24 mouse cellular contexts compared by ENCODE assay signal in the genomic region with DNA sequence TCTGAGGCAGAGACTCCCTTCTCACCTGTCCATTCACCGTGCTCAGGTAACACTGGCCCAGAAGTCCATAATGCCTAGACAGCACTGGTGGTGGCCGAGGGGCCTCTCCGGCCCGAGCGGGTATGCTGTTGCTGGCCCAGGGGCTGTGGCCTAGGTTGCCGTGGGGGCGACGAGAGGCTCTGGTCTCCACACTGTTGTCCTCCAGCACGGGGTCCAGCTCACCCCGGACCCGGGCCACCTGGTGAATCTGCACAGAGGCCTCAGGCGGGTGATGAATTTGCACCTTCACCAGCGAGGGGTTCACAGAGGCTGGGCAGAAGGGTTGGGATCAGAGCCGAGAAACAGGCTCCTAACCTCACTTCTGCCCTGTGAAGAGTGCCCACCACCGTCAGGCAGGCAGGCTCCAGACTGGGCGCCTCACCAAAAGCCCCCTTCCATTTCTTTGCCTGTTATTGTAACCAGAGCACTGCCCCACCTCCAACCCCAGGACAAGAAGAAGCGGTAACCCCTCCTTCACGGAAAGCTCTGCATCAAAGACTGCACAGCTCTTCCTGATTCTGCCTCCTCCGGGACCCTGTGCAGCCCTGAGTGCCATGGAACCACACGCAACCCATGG. TPM values are rescaled to one million over a fixed set of nuclear protein-coding genes. Genes with fewer than 3 reads are reported as not detected.
DNase-seq lines count a peak whose midpoint lies in the region; ATAC-seq and TF ChIP-seq lines count a peak whose summit lies in the region.
"Had no signal": no experiment of that assay in that cellular context is flagged by ENCODE, and none has a peak within 500 bp of the region (broad histone marks: within the 10 kb centered on the region; RNA-seq: fewer than 3 reads in every experiment).

No protein-coding gene starts in this region.

- H3K27me3 ChIP-seq in heart, embryonic 11.5 days (ENCODE audit: control insufficient read depth, insufficient read depth, low read length), result peaks cover 18% of the 10 kb centered on the region
- H3K27me3 ChIP-seq in E14TG2a.4 (ENCODE audit: insufficient read depth, low read length), result peaks cover 35% of the 10 kb centered on the region
- H3K27me3 ChIP-seq in midbrain, embryonic 15.5 days (replicated peaks), result no peaks in the 10 kb centered on the region
- H3K27me3 ChIP-seq: forebrain, embryonic 13.5 days; hindbrain, embryonic 13.5 days; intestine, embryonic 15.5 days had no signal

- H3K9me3 ChIP-seq in heart, embryonic 11.5 days (replicated peaks; ENCODE audit: control insufficient read depth, low read length), result no peaks in the 10 kb centered on the region
- H3K9me3 ChIP-seq in E14TG2a.4 (ENCODE audit: low read length), result no peaks in the 10 kb centered on the region
- no peaks in the 10 kb centered on the region for H3K9me3 ChIP-seq in midbrain, embryonic 15.5 days
- H3K9me3 ChIP-seq: forebrain, embryonic 10.5 days; forebrain, embryonic 13.5 days; heart, embryonic 12.5 days; heart, embryonic 15.5 days; hindbrain, embryonic 10.5 days; hindbrain, embryonic 13.5 days; intestine, embryonic 15.5 days had no signal

- H3K4me2 ChIP-seq in heart, embryonic 11.5 days, result no peak overlapping the region
- no peak overlapping the region for H3K4me2 ChIP-seq in midbrain, embryonic 15.5 days
- H3K4me2 ChIP-seq: forebrain, embryonic 13.5 days; heart, embryonic 12.5 days; heart, embryonic 15.5 days; hindbrain, embryonic 13.5 days; intestine, embryonic 15.5 days had no signal

- no peak for TF ChIP-seq CTCF in E14TG2a.4 (conservative IDR thresholded peaks at IDR 0.05; ENCODE audit: low read length)

- no peaks in the 10 kb centered on the region for H3K36me3 ChIP-seq in heart, embryonic 11.5 days (ENCODE audit: control insufficient read depth, insufficient read depth, low read length)
- H3K36me3 ChIP-seq in E14TG2a.4 (ENCODE audit: insufficient read depth, low read length), result no peaks in the 10 kb centered on the region
- H3K36me3 ChIP-seq in midbrain, embryonic 15.5 days (replicated peaks), result no peaks in the 10 kb centered on the region
- H3K36me3 ChIP-seq: forebrain, embryonic 10.5 days; heart, embryonic 12.5 days; heart, embryonic 15.5 days; hindbrain, embryonic 10.5 days; hindbrain, embryonic 13.5 days; intestine, embryonic 15.5 days had no signal

- H3K4me3 ChIP-seq in heart, embryonic 11.5 days (ENCODE audit: low read depth, low read length), result no peak overlapping the region
- H3K4me3 ChIP-seq in E14TG2a.4 (replicated peaks; ENCODE audit: low read length), result 0 out of 2 replicates have a peak overlapping the region, but pooled peaks have one; percentile 13
- H3K4me3 ChIP-seq in midbrain, embryonic 15.5 days, result no peak overlapping the region
- H3K4me3 ChIP-seq: forebrain, embryonic 10.5 days; forebrain, embryonic 13.5 days; heart, embryonic 12.5 days; heart, embryonic 15.5 days; hindbrain, embryonic 10.5 days; hindbrain, embryonic 13.5 days; intestine, embryonic 15.5 days had no signal

- 80% methylated on average over 20 of the region's 20 CpGs for WGBS in heart, embryonic 11.5 days (ENCODE audit: insufficient replicate concordance)
- WGBS in midbrain, embryonic 15.5 days, result 83% methylated on average over 20 of the region's 20 CpGs

- no peak overlapping the region for H3K27ac ChIP-seq in heart, embryonic 11.5 days (ENCODE audit: low read depth, low read length)
- H3K27ac ChIP-seq in midbrain, embryonic 15.5 days, result no peak overlapping the region
- H3K27ac ChIP-seq: forebrain, embryonic 10.5 days; forebrain, embryonic 13.5 days; heart, embryonic 15.5 days; hindbrain, embryonic 10.5 days; hindbrain, embryonic 13.5 days; intestine, embryonic 15.5 days had no signal

- peak; percentile 52 for DNase-seq in cerebellum, adult 9-11 months
- no peak for DNase-seq in cerebellum, adult 11 months
- peak; percentile 85 for DNase-seq in heart, adult 11 months
- DNase-seq: adrenal gland, adult 8-10 months; adrenal gland, postnatal 25 days; gastrocnemius, postnatal 10 days; gastrocnemius, postnatal 36 days; heart, postnatal 10 days; heart, postnatal 36 days; kidney, adult 18-20 months had no signal

- no peak for ATAC-seq in heart, embryonic 11.5 days (replicated peaks; ENCODE audit: insufficient number of reproducible peaks, low FRiP score, low TSS enrichment)
- ATAC-seq in midbrain, embryonic 15.5 days (replicated peaks), result no peak
- ATAC-seq: activated CD4-positive, CD25-positive, alpha-beta regulatory T cell, adult 4 months; CD4-positive, CD25-positive, alpha-beta regulatory T cell, adult 4 months; forebrain, embryonic 13.5 days; forebrain, embryonic 16.5 days; hindbrain, embryonic 16.5 days; intestine, embryonic 15.5 days had no signal

- no peak overlapping the region for H3K9ac ChIP-seq in heart, embryonic 11.5 days (ENCODE audit: low read depth, low read length)
- no peak overlapping the region for H3K9ac ChIP-seq in midbrain, embryonic 15.5 days
- H3K9ac ChIP-seq: forebrain, embryonic 13.5 days; heart, embryonic 12.5 days; heart, embryonic 15.5 days; hindbrain, embryonic 13.5 days; intestine, embryonic 15.5 days had no signal

- peaks cover 3% of the 10 kb centered on the region; the same call in 1 of the 2 replicates for H3K4me1 ChIP-seq in heart, embryonic 11.5 days (ENCODE audit: control insufficient read depth, insufficient read depth, low read length)
- H3K4me1 ChIP-seq in E14TG2a.4 (replicated peaks; ENCODE audit: low read depth, low read length), result peaks cover 9% of the 10 kb centered on the region
- no peaks in the 10 kb centered on the region for H3K4me1 ChIP-seq in midbrain, embryonic 15.5 days
- H3K4me1 ChIP-seq: forebrain, embryonic 10.5 days; forebrain, embryonic 13.5 days; hindbrain, embryonic 13.5 days; intestine, embryonic 15.5 days had no signal

RNA-seq across cellular contexts. Expression of a gene that starts 47.1 kb away (rescaled TPM):
- polyA plus RNA-seq in heart, embryonic 11.5 days (2014; fragmentation: Nextera tagmentation; extraction: Ambion mirVana), result 0.21 and 0.37 TPM in 2 replicates
- polyA plus RNA-seq in midbrain, embryonic 15.5 days (2015; fragmentation: Nextera tagmentation; extraction: Ambion mirVana), result 0.25 and 0.32 TPM in 2 replicates
- polyA plus RNA-seq: activated CD4-positive, CD25-positive, alpha-beta regulatory T cell, adult 4 months; CD4-positive, CD25-positive, alpha-beta regulatory T cell, adult 4 months; forebrain, embryonic 13.5 days had no signal

RNA-seq across cellular contexts. Expression of a gene that starts 56.2 kb away (rescaled TPM):
- 133 and 142 TPM in 2 replicates for polyA plus RNA-seq in heart, embryonic 11.5 days (2014; fragmentation: Nextera tagmentation; extraction: Ambion mirVana)
- polyA plus RNA-seq in midbrain, embryonic 15.5 days (2015; fragmentation: Nextera tagmentation; extraction: Ambion mirVana), result 134 and 139 TPM in 2 replicates

RNA-seq across cellular contexts. Expression of a gene that starts 56.3 kb away (rescaled TPM):
- polyA plus RNA-seq in heart, embryonic 11.5 days (2014; fragmentation: Nextera tagmentation; extraction: Ambion mirVana), result 52.0 and 55.6 TPM in 2 replicates
- 58.3 and 59.9 TPM in 2 replicates for polyA plus RNA-seq in midbrain, embryonic 15.5 days (2015; fragmentation: Nextera tagmentation; extraction: Ambion mirVana)
